Mouse (Mus musculus): ENCODE data around the gene Gm11232. TPM values are rescaled to one million over a fixed set of nuclear protein-coding genes. Genes with fewer than 3 reads are reported as not detected.

Gene Gm11232
- total RNA-seq, 1 experiment = 0.13 TPM

- in situ Hi-C loops (cut with MboI; ENCODE audit: low sequenced_read_pairs in 2 of 2, unreplicated experiment in 2 of 2) = no loop called here
- Histone ChIP-seq H3K36me3 (ENCODE audit: control insufficient read depth, insufficient read depth, low read length, poor library complexity, severe bottlenecking) (no peaks in the 10 kb centered on the region), H3K9me3 (ENCODE audit: control insufficient read depth, insufficient read depth, low read depth, low read length) (no peaks in the 10 kb centered on the region), H3K4me3 (ENCODE audit: insufficient read depth in 1 of 2, low read depth in 1 of 2, low read length in 2 of 2, poor library complexity in 1 of 2, severe bottlenecking in 1 of 2) (no peak overlapping the region), H3K27ac (ENCODE audit: insufficient read depth, low read depth, low read length, poor library complexity, severe bottlenecking) (no peak overlapping the region), H3K4me1 (ENCODE audit: control insufficient read depth in 2 of 2, insufficient read depth in 2 of 2, low read length in 2 of 2, poor library complexity in 1 of 2) (no peaks in the 10 kb centered on the region), H3K9ac (ENCODE audit: insufficient read depth, low read depth, low read length, poor library complexity, severe bottlenecking) (no peak overlapping the region)
- no peak for TF ChIP-seq CHD2 (IDR thresholded peaks at IDR 0.05; ENCODE audit: low read depth, low read length)
- TF ChIP-seq ZNF384 (IDR thresholded peaks at IDR 0.05; ENCODE audit: low read depth, low read length) = no peak
- no peak for TF ChIP-seq HCFC1 (IDR thresholded peaks at IDR 0.05; ENCODE audit: borderline replicate concordance, insufficient read depth, low read length)
- TF ChIP-seq ZC3H11A (IDR thresholded peaks at IDR 0.05; ENCODE audit: borderline replicate concordance, low read depth, low read length) = no peak
- no peak for TF ChIP-seq MAFK (IDR thresholded peaks at IDR 0.05; ENCODE audit: insufficient read depth, low read depth, low read length)
- DNase-seq (ENCODE audit: low read depth, low spot score) = no peak
These were observed 30.2 kb downstream of the Gm11232 start for GRCm38 (mm10) chr4:71727611-71728010.

GRCm38 (mm10) chr4:71727056-71727455 is 30.7 kb downstream of the Gm11232 start:
- Histone ChIP-seq H3K9ac (ENCODE audit: insufficient read depth, low read depth, low read length, poor library complexity, severe bottlenecking) (no peak overlapping the region), H3K36me3 (ENCODE audit: control insufficient read depth, insufficient read depth, low read length, poor library complexity, severe bottlenecking) (no peaks in the 10 kb centered on the region), H3K4me1 (ENCODE audit: control insufficient read depth in 2 of 2, insufficient read depth in 2 of 2, low read length in 2 of 2, poor library complexity in 1 of 2) (no peaks in the 10 kb centered on the region), H3K27ac (ENCODE audit: insufficient read depth, low read depth, low read length, poor library complexity, severe bottlenecking) (no peak overlapping the region), H3K4me3 (ENCODE audit: insufficient read depth in 1 of 2, low read depth in 1 of 2, low read length in 2 of 2, poor library complexity in 1 of 2, severe bottlenecking in 1 of 2) (no peak overlapping the region), H3K9me3 (ENCODE audit: control insufficient read depth, insufficient read depth, low read depth, low read length) (no peaks in the 10 kb centered on the region)
- TF ChIP-seq MAFK (IDR thresholded peaks at IDR 0.05; ENCODE audit: insufficient read depth, low read depth, low read length) (no peak), ZC3H11A (IDR thresholded peaks at IDR 0.05; ENCODE audit: borderline replicate concordance, low read depth, low read length) (no peak), ZNF384 (IDR thresholded peaks at IDR 0.05; ENCODE audit: low read depth, low read length) (no peak), HCFC1 (IDR thresholded peaks at IDR 0.05; ENCODE audit: borderline replicate concordance, insufficient read depth, low read length) (no peak), CHD2 (IDR thresholded peaks at IDR 0.05; ENCODE audit: low read depth, low read length) (no peak)
- in situ Hi-C loops (cut with MboI; ENCODE audit: low sequenced_read_pairs in 2 of 2, unreplicated experiment in 2 of 2) = no loop called here
- DNase-seq (ENCODE audit: low read depth, low spot score) = no peak

GRCm38 (mm10) chr4:71725889-71726288 is 31.9 kb downstream of the Gm11232 start:
- Histone ChIP-seq H3K9ac (ENCODE audit: insufficient read depth, low read depth, low read length, poor library complexity, severe bottlenecking) (no peak overlapping the region), H3K9me3 (ENCODE audit: control insufficient read depth, insufficient read depth, low read depth, low read length) (no peaks in the 10 kb centered on the region), H3K27ac (ENCODE audit: insufficient read depth, low read depth, low read length, poor library complexity, severe bottlenecking) (no peak overlapping the region), H3K4me3 (ENCODE audit: insufficient read depth in 1 of 2, low read depth in 1 of 2, low read length in 2 of 2, poor library complexity in 1 of 2, severe bottlenecking in 1 of 2) (no peak overlapping the region), H3K4me1 (ENCODE audit: control insufficient read depth in 2 of 2, insufficient read depth in 2 of 2, low read length in 2 of 2, poor library complexity in 1 of 2) (no peaks in the 10 kb centered on the region), H3K36me3 (ENCODE audit: control insufficient read depth, insufficient read depth, low read length, poor library complexity, severe bottlenecking) (no peaks in the 10 kb centered on the region)
- no peak for DNase-seq (ENCODE audit: low read depth, low spot score)
- in situ Hi-C loops (cut with MboI; ENCODE audit: low sequenced_read_pairs in 2 of 2, unreplicated experiment in 2 of 2) = no loop called here
- TF ChIP-seq ZNF384 (IDR thresholded peaks at IDR 0.05; ENCODE audit: low read depth, low read length) = no peak
